Mouse (Mus musculus): Measurements from ENCODE around the gene Thrap3. TPM values are rescaled to one million over a fixed set of nuclear protein-coding genes. Genes with fewer than 3 reads are reported as not detected.

Gene Thrap3
- polyA plus RNA-seq, 1 experiment from 2014 or later: 150 TPM

DNA sequence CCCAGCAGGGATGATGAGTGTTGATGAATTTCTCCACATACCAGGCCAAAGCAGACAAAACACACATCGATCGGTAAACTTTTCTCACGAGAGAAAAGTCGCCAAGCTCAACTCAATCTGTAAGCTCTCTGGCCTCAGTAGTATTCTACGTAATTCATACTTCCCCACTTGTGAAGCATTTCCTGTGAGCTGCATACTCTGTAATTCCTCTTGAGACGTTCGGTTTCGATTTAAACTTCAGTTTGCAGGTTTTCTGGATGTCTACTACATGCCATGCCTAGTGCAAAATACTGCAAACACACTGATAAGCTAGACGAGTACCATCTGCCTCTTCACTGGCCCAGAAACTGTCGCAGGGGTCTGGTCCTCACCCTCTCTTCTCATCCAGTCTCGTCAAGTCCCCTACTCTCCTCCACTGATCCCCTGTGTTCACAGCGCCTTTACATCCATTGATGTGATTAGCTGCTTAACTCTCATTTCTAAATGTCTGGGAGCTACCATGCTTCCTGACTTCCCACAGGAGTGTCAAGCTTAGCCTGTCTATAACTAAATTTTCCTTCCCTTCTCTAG is 2.2 kb upstream of the Thrap3 start:
- Histone ChIP-seq H3K4me2 (no peak overlapping the region), H3K27me3 (replicated peaks) (no peaks in the 10 kb centered on the region), H3K4me3 (no peak overlapping the region), H3K4me1 (peaks cover 27% of the 10 kb centered on the region), H3K9me3 (no peaks in the 10 kb centered on the region), H3K36me3 (replicated peaks) (no peaks in the 10 kb centered on the region), H3K27ac (no peak overlapping the region), H3K9ac (no peak overlapping the region)
- ATAC-seq (replicated peaks): no peak
- 83% methylated on average over 12 of the region's 12 CpGs for WGBS

- H3K27ac ChIP-seq: no peak overlapping the region
Observed at GRCm38 (mm10) chr4:126204016-126204415, 1.5 kb upstream of the Thrap3 start.

GRCm38 (mm10) chr4:126203336-126203895 is 856 bp upstream of the Thrap3 start:
- peak overlapping the region; percentile 86 for H3K4me3 ChIP-seq
- H3K4me1 ChIP-seq: peaks cover 31% of the 10 kb centered on the region

More at GRCm38 (mm10) chr4:126204016-126204415, 1.5 kb upstream of the Thrap3 start:
- no peak for ATAC-seq (replicated peaks)
- WGBS: 87% methylated on average over 8 of the region's 8 CpGs
- no peak overlapping the region for H3K9ac ChIP-seq
- H3K4me1 ChIP-seq: peaks cover 31% of the 10 kb centered on the region
- no peaks in the 10 kb centered on the region for H3K27me3 ChIP-seq (replicated peaks)
- no peaks in the 10 kb centered on the region for H3K36me3 ChIP-seq (replicated peaks)
- H3K9me3 ChIP-seq: no peaks in the 10 kb centered on the region
- no peak overlapping the region for H3K4me2 ChIP-seq
- no peak overlapping the region for H3K4me3 ChIP-seq

GRCm38 (mm10) chr4:126201514-126202302 is 852 bp downstream of the Thrap3 start:
- H3K36me3 ChIP-seq (replicated peaks): no peaks in the 10 kb centered on the region
- H3K9ac ChIP-seq: peak overlapping the region; percentile 75
- H3K4me2 ChIP-seq: peak overlapping the region; percentile 65
- H3K4me3 ChIP-seq: peak overlapping the region; percentile 86
- no peaks in the 10 kb centered on the region for H3K27me3 ChIP-seq (replicated peaks)
- H3K4me1 ChIP-seq: peaks cover 39% of the 10 kb centered on the region
- H3K27ac ChIP-seq: peak overlapping the region; percentile 96
- no peaks in the 10 kb centered on the region for H3K9me3 ChIP-seq
- WGBS: under 1% methylated on average over 28 of the region's 28 CpGs
- ATAC-seq (replicated peaks): no peak

More at GRCm38 (mm10) chr4:126203336-126203895, 856 bp upstream of the Thrap3 start:
- ATAC-seq (replicated peaks): no peak
- H3K9me3 ChIP-seq: no peaks in the 10 kb centered on the region
- H3K4me2 ChIP-seq: peak overlapping the region; percentile 70
- peak overlapping the region; percentile 67 for H3K9ac ChIP-seq
- WGBS: 70% methylated on average over 10 of the region's 10 CpGs
- H3K27me3 ChIP-seq (replicated peaks): no peaks in the 10 kb centered on the region
- H3K27ac ChIP-seq: peak overlapping the region; percentile 96
- no peaks in the 10 kb centered on the region for H3K36me3 ChIP-seq (replicated peaks)

- Histone ChIP-seq H3K4me2 (peak overlapping the region; percentile 65), H3K4me3 (peak overlapping the region; percentile 86), H3K9me3 (no peaks in the 10 kb centered on the region), H3K4me1 (peaks cover 39% of the 10 kb centered on the region), H3K36me3 (replicated peaks) (no peaks in the 10 kb centered on the region), H3K27ac (no peak overlapping the region), H3K9ac (no peak overlapping the region), H3K27me3 (replicated peaks) (no peaks in the 10 kb centered on the region)
- ATAC-seq (replicated peaks): no peak
- 76% methylated on average over 2 of the region's 2 CpGs for WGBS
Observed at GRCm38 (mm10) chr4:126200656-126201055, 1.9 kb downstream of the Thrap3 start.

GRCm38 (mm10) chr4:126200036-126200435 is 2.5 kb downstream of the Thrap3 start:
- WGBS: 68% methylated on average over 1 of the region's 1 CpGs
- H3K4me2 ChIP-seq: peak overlapping the region; percentile 65; the same call in 1 of the 2 replicates
- no peaks in the 10 kb centered on the region for H3K9me3 ChIP-seq
- no peak overlapping the region for H3K27ac ChIP-seq
- no peak overlapping the region for H3K4me3 ChIP-seq
- no peak overlapping the region for H3K9ac ChIP-seq
- no peaks in the 10 kb centered on the region for H3K36me3 ChIP-seq (replicated peaks)
- ATAC-seq (replicated peaks): no peak
- H3K27me3 ChIP-seq (replicated peaks): no peaks in the 10 kb centered on the region
- peaks cover 39% of the 10 kb centered on the region for H3K4me1 ChIP-seq

GRCm38 (mm10) chr4:126199556-126199955 is 3.0 kb downstream of the Thrap3 start:
- 84% methylated on average over 6 of the region's 6 CpGs for WGBS

DNA sequence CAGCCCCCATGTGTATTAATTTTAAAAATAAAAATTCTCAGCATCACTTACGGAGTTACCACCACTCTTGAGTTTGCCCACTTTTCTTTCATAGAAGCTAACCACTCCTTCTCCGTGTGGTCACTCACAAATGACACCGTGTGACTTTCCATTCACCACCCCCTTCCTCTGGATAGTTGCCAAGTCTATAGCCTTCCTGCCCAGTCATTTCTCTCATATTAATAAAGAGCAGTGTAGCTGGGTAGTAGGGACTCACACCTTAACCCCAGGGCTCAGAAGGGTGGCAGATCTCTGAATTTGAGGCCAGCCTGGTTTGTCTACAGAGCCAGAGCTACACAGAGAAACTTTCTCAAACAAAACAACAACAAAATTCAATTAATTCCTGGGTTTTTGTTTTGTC is 5.1 kb downstream of the Thrap3 start:
- 73% methylated on average over 3 of the region's 3 CpGs for WGBS
- peaks cover 30% of the 10 kb centered on the region for H3K4me1 ChIP-seq
- peaks cover 9% of the 10 kb centered on the region; the same call in 1 of the 2 replicates for H3K36me3 ChIP-seq (replicated peaks)
- H3K27me3 ChIP-seq (replicated peaks): no peaks in the 10 kb centered on the region
- no peaks in the 10 kb centered on the region for H3K9me3 ChIP-seq
- no peak overlapping the region for H3K9ac ChIP-seq
- no peak overlapping the region for H3K27ac ChIP-seq
- H3K4me2 ChIP-seq: no peak overlapping the region
- no peak overlapping the region for H3K4me3 ChIP-seq
- ATAC-seq (replicated peaks): no peak

More at GRCm38 (mm10) chr4:126199556-126199955, 3.0 kb downstream of the Thrap3 start:
- Histone ChIP-seq H3K9me3 (no peaks in the 10 kb centered on the region), H3K36me3 (replicated peaks) (no peaks in the 10 kb centered on the region), H3K4me1 (peaks cover 39% of the 10 kb centered on the region), H3K4me3 (no peak overlapping the region), H3K9ac (no peak overlapping the region), H3K27me3 (replicated peaks) (no peaks in the 10 kb centered on the region), H3K27ac (no peak overlapping the region), H3K4me2 (0 out of 2 replicates have a peak overlapping the region, but pooled peaks have one; percentile 65)
- ATAC-seq (replicated peaks): no peak

- Histone ChIP-seq H3K27ac (no peak overlapping the region), H3K4me1 (peaks cover 14% of the 10 kb centered on the region), H3K9me3 (no peaks in the 10 kb centered on the region), H3K4me3 (no peak overlapping the region), H3K27me3 (replicated peaks) (no peaks in the 10 kb centered on the region), H3K9ac (no peak overlapping the region), H3K4me2 (no peak overlapping the region), H3K36me3 (replicated peaks) (peaks cover 9% of the 10 kb centered on the region; the same call in 1 of the 2 replicates)
- WGBS: 97% methylated on average over 4 of the region's 4 CpGs
- no peak for ATAC-seq (replicated peaks)
Observed at GRCm38 (mm10) chr4:126194916-126195315, 7.6 kb downstream of the Thrap3 start.

DNA sequence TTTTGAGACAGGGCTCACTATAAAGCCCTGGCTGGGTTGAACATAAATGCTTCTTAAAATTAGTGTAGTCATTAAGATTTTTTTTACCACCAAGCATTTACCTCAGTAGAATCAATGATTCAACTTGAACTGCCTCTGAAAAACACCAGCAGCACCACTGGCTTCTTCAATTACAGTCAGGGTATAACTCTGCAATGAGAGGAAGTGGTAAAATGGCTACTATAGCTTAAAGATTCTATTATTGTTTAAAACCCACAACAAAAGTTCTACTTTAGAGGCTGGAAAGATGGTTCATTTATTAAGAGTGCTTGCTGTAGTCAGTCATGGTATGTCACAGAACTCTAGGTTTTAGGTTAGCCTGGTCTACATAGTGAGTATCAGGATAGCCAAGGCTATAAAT is 8.3 kb downstream of the Thrap3 start:
- Histone ChIP-seq H3K9ac (no peak overlapping the region), H3K27ac (no peak overlapping the region), H3K36me3 (replicated peaks) (peaks cover 9% of the 10 kb centered on the region; the same call in 1 of the 2 replicates), H3K4me2 (no peak overlapping the region), H3K4me3 (no peak overlapping the region), H3K9me3 (no peaks in the 10 kb centered on the region), H3K27me3 (replicated peaks) (no peaks in the 10 kb centered on the region), H3K4me1 (0 out of 2 replicates have a peak, but pooled peaks cover 8% of the 10 kb centered on the region)
- ATAC-seq (replicated peaks): no peak

DNA sequence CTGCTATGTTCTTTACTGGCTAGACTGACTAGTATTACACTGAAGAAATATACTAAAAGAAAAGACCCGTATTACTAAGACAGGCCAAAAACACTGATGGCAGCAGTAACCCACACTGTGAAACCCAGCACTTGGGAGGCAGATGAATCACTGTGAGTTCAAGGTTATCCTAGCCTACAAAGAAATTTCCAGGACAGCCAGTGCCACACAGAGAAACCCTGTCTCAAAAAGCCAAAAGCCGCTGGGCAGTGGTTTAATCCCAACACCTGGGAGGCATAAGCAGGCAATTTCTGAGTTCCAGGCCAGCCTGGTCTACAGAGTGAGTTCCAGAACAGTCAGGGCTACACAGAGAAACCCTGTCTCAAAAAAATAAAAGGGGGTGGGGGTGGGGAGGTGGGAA is 11.9 kb downstream of the Thrap3 start:
- H3K9ac ChIP-seq: no peak overlapping the region
- no peak for ATAC-seq (replicated peaks)
- H3K4me1 ChIP-seq: no peaks in the 10 kb centered on the region
- no peak overlapping the region for H3K4me3 ChIP-seq
- H3K27me3 ChIP-seq (replicated peaks): no peaks in the 10 kb centered on the region
- H3K27ac ChIP-seq: no peak overlapping the region
- peaks cover 9% of the 10 kb centered on the region; the same call in 1 of the 2 replicates for H3K36me3 ChIP-seq (replicated peaks)
- H3K9me3 ChIP-seq: no peaks in the 10 kb centered on the region
- WGBS: 93% methylated on average over 2 of the region's 2 CpGs
- H3K4me2 ChIP-seq: no peak overlapping the region

- ATAC-seq (replicated peaks): no peak
Observed at GRCm38 (mm10) chr4:126187096-126187495, 15.5 kb downstream of the Thrap3 start.

More at GRCm38 (mm10) chr4:126187096-126187495, 15.5 kb downstream of the Thrap3 start:
- H3K4me2 ChIP-seq: no peak overlapping the region
- WGBS: 92% methylated on average over 3 of the region's 3 CpGs
- no peak overlapping the region for H3K27ac ChIP-seq
- H3K4me3 ChIP-seq: no peak overlapping the region
- peaks cover 6% of the 10 kb centered on the region; the same call in 1 of the 2 replicates for H3K36me3 ChIP-seq (replicated peaks)
- H3K27me3 ChIP-seq (replicated peaks): no peaks in the 10 kb centered on the region
- H3K9ac ChIP-seq: no peak overlapping the region
- no peaks in the 10 kb centered on the region for H3K4me1 ChIP-seq
- H3K9me3 ChIP-seq: no peaks in the 10 kb centered on the region

Data from midbrain, embryonic 15.5 days (tissue).